Mouse (Mus musculus) adrenal gland, adult 18-20 months (tissue): Measurements from ENCODE around the gene Epop. TPM values are rescaled to one million over a fixed set of nuclear protein-coding genes. Genes with fewer than 3 reads are reported as not detected.

Experiments
- DNase-seq, 2 experiments: peaks; one replicate each; pipeline ENCODE4 v3.0.0; 2021 to 2022; ENCODE audit warnings: low spot score in 2 of 2
- total RNA-seq, 2 experiments: library from RNA; stranded (reverse); gene quantifications; 1 replicate in 1 of 2; 2 replicates in 1 of 2; pipeline ENCODE4 v1.2.3; 2021

Gene Epop
- total RNA-seq, 2 experiments from 2014 or later = 5.5 to 8.2 TPM

DNA sequence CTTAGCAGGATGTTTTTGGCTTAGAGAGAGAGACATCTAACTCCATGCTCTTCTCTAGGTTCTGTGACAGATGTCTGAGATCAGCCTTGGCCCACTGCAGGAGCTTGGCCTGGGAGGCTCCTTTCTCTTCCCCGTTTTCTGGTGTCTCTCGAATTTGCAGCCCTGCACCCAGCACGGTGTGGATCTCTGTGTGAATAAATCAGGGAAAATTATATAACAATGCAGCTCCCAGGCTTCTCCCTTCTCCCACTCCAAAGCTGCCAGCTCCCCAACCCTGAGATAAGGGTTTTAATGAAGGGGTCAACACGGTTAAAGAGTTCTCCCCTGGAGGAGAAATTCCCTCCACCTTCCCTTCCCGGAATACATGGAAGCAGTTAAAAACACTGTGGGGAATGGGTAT is 2.0 kb upstream of the Epop start:
- DNase-seq = no peak

DNA sequence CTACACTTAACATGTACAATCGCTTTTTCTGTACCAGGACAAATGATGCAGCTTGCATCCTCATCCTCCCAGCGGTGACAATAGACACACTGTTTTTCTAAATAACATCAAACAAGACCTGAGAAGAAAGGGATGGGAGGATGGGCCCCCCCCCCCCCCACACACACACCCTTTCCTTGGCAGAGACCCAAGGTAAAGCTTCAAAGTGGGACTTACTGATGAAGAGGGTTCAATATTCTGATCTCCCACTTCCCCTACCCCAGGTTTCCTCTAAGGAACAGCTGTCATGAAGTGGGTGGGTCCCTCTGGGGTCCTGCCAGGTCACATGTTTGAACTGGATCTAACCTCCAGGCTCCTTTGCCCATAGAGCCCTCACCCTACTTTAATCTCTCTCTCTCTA is 1.5 kb upstream of the Epop start:
- DNase-seq = no peak

DNA sequence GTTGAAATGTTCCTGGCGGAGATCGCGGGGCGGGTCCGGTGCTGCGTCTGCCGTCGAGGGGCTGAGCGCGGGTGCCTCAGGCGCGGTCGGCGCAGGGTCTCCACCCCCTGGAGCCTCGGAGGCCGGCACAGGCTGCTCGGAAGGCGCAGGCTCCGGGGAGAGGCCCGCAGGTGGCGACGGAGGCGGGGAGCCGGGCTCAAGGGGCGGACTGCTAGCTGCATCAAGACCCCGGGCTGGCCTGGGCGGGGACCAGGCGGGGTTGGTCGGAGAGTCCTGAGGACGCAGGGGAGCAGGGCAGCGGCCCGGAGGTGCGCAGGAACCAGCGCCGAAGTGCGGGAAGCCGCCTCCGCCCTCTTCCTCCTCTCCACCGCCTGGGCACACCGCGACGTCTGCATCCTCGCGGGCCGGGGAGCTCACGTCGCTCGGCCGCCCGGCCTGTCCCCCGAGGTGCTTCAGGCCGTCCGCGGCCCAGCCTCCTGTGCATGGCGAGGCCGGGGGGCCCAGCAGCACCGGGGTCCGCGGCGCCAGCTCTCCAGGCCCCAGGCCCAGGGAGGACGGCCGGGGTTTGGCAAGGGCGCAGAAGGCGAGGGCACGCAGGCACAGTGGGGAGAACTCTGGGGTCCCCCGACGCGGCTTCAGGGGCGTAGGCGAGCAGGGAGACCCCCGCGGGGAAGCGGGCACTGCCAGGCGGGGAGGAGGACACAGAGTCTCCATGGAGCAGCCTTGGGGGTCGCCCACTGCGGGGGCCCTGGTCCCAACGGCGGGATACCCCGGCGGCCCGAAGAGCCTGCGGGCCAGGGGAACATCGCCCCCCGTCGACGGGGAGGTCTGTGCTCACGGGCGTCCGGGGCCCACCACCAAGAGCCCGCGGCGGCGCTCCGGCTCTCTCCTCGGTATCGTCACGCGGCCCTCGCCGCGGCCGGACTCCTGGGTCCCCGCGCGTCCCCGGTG is 659 bp downstream of the Epop start:
- DNase-seq = peak; percentile 15 to 30

DNA sequence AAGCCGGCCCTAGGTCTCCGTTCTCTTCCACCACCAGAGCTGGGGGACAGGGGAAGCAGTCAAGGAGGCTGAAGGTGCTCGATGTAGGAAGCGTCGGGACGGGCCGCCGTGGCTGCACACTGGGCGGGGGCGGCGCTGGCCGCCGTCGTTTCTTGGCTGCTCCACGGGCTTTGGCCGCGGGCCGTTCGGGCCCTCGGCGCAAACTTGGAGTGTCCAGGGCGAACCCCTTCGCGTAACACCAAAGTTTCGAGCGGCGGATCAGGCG is 1.3 kb downstream of the Epop start:
- DNase-seq = no peak

DNA sequence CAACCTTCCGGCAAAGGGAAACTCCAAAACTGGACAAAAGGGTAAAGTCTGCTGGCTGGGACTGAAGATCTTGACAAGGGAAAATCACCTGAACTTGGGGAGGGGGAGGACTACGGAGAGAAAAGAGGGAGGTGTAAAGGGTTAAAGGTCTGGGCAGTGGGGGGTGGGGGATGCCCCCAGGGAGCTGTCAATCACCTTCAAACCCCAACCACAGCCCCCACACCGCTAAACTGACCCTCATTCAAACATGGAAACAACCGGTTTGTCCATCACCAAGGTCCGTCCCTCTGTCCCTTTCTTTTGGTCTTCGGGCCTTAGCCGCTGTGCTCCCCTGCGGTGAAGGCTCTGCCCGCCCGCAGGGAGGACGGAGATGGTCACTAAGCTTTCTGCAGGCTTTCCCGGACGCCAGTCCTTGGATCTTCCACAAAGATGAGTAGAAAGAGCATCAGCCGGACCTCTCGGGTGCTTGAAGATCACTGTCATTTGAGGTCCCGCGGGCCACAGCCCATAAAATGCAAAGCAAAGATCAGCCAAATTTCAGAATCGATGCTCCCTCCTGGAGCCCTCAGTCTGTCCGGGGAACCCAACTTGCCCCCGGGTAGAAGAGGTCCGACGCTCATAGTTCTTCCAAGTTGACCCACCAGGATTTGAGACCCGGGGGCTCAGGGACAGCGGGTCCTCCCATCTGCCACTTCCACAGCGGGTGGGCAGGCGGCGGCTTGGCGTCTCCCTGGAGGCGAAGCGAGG is 1.8 kb downstream of the Epop start:
- DNase-seq = no peak

DNA sequence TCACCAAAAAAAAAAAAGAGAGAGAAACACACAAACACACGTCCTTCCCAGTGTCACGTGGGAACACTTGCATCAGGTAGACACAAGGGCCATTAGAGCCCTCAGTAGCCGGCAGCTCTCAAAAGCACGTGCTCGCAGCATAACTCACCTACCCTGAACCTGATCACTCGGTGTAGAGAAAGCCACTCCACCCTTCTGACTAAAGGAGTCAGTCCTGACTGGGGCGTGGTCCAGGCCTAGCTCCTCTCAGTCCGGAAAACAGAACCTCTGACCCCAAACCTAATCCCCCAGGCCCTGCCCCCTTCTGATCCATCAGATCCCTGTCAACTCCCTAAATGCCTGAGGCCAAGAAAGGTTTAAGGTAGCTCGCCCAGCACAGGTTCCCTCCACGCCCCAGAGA is 2.7 kb downstream of the Epop start:
- DNase-seq = no peak

DNA sequence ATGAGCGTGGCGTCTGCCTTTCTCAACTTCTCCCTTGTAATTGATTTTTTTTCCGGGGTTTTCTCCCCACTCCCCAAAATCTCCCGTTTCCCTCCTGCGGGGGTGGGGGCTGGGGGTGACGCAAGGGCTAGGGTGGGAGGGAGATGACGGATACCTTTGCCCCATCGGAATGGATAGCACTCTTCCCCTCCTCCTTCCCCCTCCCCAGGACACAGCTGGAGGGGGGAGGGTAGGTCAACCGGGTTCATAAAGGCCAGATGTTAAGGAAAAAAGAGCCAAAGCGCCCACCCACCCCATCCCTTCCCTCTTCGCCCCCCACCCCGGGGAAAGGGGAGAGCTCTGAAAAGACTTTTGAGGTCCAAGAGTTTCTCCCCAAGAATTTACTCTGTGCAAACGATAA is 3.1 kb downstream of the Epop start:
- DNase-seq = no peak

DNA sequence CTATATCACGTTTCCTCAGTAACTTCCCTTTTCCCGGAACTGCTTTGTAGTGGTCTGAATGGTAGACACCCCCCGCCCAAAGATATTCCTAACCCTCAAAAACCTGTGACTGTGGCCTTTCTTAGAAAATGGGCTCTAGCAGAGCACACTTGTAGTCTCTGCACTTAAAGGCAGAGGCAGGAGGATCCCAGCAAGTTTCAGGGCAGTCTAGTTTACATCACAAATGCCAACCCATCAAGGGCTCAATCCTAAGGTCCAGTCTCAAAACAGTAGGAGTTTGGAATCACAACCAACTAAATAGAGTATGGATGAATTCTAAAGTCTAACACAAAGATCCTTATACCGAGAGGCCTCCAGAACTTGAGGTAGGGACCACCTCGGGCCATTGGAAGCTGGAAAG is 4.0 kb downstream of the Epop start:
- no peak for DNase-seq

DNA sequence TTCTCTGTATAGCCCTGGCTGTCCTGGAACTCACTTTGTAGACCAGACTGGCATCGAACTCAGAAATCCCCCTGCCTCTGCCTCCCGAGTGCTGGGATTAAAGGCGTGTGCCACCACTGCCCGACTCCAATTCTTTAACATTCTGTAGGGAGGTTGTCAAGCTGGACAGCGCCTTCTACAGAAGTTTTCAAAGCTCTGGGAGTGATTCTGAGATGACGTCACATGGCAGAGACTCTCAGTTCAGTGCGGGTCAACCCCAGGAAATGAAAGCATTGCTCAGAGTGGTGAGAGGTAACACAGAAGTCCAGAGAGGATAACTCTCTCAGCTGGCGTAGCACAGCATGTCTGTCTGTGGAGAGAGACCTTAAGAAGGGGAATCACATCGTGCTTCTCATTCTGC is 6.3 kb downstream of the Epop start:
- no peak for DNase-seq

DNA sequence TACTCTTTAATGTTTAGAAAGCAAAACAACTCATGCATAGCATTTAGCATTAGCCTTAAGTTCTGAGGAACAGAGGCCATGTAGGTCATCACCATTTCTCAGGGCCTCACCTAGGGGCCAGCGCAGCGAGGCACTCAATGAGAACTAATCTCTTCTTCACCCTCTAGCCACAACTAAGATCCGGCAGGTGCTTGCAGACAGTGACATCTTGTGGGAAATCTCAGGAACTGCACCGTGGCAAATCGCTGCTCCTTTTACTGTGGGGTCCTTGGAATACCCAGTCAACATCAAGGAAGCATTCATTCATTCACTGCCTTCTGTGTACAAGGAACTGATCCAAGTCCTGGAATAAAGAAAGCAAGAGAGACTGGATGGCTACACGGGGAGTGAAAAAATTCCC is 7.1 kb downstream of the Epop start:
- DNase-seq = peak; percentile 65 to 71

DNA sequence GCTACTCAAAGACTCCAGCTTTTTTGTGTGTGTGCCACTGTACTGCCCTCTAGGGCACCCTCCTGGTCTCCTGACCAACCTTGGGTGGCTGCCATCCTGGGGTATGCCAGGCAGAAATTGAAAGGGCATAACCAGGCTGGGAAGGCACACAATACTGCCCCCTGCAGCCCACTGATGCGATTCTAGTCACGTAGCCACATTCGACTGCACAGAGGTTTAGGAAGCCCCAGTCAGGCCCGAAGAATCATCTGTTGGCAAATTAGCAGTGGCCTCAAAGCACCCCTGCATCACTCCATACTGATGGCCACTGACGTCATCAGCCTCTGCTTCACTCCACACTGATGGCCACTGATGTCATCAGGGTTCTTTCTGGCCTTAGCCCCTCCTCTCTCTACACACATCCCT is 10.1 kb downstream of the Epop start:
- DNase-seq = peak; percentile 54

DNA sequence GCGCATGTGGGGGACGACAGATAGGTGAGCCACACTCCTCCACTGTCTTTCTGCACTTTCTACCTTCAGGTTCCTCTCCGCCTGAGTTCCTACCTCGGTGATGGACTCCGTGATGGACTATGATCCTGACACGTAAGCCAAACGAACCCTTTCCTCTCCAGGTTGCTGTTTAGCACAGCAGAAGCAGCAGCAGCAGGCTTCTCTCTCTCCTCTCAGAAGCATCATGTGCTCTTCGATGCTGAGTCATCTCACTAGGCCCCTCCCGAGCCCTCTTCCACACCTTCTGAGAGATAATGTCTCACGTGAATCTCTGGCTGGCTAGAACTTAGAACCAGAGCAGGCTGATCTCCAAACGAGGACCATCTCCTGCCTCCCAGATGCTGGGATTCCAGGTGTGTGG is 11.1 kb downstream of the Epop start:
- no peak for DNase-seq

DNA sequence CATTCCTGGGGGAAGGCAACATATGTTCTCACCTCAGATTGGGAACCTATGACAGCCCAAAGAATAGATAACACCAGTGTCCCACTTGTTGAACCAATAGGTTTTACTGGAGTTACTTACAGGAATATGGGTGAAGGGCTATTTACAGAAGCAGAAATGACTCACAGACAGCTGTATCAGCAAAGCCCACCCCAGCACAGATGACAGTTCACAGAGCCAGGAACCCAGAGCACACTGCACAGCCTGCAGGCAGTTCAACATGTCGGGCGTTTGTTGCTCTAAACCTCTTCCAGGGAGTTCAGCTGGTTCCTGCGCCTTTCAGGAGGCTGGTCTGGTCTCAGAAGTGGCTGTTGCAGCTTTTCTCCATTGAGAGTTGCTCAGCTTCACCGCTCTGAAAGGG is 14.2 kb downstream of the Epop start:
- DNase-seq = no peak

DNA sequence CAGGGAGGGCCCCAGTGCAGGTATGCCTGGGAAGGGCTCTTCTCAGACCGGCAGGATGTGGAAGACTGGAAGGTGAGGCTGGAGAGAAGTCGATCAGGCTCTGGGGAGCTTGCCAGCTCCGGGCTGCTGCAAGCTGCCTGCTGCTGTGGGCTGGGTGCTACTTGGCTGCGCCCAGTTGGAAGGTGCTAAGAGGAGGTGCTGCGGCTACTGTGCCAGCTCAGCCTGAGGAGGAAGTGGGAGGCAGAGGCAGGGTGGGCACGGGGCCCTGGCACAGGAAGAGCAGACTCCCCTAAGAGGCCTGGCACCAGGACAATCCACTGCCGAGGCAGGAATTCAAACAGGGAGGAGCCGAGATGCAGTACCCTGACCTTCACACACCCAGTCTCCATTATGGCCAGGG is 18.4 kb downstream of the Epop start:
- no peak for DNase-seq

DNA sequence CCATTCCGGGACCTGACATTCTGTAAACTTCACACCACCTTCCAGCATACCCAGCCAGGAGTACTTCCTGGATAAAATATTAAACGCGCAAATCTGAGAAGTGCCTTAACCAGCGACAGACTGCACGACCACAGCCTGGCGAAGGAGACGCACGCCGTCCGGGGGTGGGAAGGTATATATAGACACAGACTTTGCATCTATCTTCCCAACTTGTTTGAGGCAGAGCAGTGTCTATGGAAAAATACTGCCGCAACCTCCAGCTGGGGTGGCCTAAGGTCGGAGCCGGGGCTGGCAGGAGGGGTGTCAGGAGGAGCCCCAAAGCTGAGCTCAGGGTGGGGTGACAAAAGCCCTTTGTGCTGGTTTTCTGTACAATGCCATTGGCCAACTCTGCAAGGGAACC is 19.8 kb downstream of the Epop start:
- no peak for DNase-seq

DNA sequence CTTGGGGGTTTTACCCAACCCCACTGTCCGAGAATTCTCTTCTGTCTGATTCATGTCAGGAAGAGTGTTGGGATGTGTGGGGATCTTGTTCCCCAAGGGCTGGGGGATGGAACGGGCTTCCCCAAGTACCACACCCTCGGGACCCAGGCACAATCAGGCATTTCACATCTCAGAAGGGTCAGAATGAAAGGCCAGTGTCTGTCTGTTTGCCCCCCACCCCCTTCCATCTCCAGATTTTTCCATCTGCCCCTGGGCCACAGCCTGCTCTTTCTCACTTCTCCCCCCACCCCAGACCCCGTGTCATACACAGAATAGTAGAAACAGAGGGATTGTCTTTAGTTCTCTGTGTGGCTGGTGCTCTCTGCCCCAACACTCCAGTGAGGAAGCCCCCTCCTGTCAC is 20.6 kb downstream of the Epop start:
- no peak for DNase-seq

DNA sequence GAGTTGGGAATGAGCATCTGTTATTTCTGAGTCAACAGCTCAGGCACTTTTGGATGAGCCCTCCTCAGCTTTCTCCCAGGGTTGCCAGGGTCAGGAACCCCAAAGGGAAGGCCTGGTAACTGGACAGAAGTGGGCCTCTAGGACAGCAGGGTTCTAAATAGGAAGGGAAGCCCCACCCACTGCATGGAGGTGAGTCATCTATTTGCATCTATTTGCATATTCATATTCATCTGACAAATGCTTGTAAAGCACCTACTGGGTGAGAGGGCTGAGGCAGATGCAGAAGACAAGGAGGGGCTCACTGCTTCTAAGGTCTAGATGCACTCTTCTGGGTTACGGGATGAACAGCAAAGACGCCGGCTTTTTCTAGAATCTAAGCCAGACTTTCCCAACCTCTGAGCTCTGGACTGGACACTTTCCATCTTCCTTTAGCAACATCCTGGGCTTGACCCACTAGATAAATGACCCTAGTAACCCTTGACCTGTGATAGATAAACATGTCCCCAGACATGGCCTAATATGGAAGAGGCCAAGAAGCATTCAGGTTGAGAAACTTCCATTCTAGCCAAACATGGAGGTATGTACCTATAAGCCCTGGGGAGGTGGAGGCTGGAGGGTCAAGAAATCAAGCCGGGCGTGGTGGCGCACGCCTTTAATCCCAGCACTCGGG is 22.3 kb downstream of the Epop start:
- no peak for DNase-seq

DNA sequence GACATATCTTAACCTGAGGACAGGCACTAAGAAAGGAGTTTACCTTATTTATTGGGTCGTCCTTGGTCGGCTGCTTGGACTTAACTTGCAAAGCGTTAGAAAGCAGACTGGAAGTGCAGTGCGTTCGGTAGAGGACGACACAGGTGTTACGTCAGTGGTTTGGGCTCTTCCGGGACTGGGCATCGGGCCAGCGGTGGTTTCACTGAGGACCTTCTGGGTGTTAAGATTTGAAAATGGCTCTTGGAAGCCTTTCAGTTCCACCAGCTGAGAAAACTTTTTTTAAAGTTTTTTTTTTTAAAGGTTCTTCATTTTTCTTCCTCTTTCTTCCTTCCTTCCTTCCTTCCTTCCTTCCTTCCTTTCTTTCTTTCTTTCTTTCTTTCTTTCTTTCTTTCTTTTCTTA is 25.6 kb downstream of the Epop start:
- peak; percentile 46 to 66 for DNase-seq

DNA sequence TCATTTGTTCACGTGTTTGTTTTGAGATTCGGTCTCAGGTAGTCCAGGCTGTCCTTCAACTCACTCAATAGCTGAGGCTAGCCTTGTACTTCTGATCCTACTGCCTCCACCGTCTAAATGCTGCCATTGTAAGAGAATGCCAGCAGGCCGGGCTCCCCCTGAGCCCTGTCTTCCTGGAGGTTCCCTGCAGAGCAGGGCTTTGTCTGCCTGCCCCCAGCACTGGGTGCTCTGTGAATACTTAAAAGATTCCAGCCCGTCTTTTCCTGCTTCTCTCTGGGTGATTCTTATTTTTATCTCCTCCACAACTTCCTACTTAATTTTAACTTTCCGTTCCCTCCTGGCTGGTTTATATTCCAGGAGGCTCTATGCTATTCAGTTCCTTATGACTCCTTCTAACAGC is 27.3 kb downstream of the Epop start:
- no peak for DNase-seq

DNA sequence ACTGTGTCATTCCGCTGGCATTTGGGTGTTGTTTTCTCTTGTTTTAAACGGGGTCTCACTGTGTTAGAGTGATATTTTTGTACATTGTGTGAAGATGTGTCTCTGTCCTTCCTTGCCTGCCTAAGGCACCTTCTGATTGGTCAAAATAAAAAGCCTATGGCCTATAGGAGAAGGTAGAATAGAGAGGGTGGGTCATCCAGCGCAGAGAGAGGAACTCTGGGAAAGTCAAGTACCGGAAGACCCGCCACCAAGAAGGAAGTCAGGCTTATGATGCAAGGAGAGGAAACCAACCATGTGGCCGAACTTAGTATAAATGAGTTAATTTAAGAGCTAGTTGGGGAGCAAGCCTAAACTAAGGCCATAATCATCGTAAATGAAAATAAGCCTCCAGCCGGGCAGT is 30.4 kb downstream of the Epop start:
- DNase-seq = no peak

DNA sequence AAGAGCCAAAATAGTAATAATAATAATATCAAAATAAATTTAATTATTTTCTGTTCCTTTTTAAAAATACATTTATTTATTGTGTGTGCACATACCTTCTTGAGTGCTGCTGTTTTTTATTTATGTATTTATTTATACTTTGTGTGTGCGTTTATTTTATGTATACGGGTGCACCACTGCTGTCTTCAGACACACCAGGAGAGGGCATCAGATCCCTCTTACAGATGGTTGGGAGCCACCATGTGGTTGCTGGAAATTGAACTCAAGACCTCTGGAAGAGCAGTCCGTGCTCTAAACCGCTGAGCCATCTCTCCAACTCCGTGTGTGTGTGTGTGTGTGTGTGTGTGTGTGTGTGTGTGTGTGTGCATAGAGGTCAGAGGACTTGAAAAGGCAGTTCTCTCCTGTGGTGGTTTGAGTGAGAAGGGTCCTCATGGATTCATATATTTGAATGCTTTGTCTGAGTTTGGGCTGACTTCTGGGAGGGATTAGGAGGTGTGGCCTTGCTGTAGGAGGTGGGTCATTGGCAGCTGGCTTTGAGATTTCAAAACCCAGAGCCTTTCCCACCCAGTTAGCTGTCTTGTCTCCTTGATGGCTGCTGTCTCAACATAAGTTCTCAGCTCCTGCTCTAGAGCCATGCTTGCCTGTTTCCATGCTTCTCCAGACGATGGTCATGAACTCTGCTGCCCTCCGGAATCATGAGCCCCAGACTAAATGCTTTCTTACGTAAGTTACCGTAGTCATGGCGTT is 31.4 kb downstream of the Epop start:
- no peak for DNase-seq

DNA sequence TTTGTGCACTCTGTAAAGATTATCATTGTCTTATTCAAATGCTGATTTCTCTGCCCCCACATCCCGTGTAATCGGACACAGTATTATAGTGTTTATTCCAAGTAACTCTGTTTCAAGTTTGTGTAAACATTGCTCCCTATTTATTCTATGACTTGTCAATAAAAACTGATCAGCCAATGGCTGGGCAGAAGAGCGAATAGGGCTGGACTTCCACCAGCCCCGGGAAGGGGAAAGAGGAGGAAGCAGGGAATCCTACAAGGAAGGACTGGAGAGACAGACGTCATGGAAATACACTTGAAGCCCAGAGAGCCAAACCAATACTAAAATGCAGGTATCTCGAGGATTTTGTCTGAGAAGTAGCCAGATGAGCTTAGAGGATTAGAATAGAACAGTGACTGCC is 35.4 kb downstream of the Epop start:
- no peak for DNase-seq
